Mouse (Mus musculus) thymus, postnatal 25 days (tissue): ENCODE results near the gene Epdr1.
"Not testable (repeated sequence)": the region's sequence is repeated elsewhere in the genome, so short reads cannot be mapped to it uniquely, and the experiment has no call there.

Experiments
- DNase-seq: peaks from one replicate; pipeline ENCODE4 v3.0.0; 2022

Epdr1 gene

DNA sequence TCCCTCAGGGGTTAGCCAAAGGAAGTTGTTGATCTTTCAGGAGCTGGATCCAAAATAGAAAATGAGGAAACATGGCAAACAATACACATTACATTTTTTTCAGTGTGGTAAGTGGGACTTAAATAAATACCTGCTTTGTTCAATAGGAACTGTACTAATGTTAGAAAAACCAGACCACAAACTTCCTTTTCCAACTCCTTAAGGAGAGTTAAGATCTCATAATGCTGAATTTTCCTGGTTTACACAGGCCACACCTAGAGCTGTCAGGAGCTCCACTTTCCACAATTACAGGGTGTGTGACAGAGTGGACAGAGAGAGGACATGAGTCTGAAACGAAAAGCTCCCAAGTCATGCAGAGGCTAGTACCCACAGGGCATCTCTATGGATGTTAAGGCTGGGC lies 16.0 kb downstream of the Epdr1 start:
- no peak for DNase-seq

GRCm38 (mm10) chr13:19602531-19602930 lies 17.2 kb downstream of the Epdr1 start:
- DNase-seq: no peak

DNA sequence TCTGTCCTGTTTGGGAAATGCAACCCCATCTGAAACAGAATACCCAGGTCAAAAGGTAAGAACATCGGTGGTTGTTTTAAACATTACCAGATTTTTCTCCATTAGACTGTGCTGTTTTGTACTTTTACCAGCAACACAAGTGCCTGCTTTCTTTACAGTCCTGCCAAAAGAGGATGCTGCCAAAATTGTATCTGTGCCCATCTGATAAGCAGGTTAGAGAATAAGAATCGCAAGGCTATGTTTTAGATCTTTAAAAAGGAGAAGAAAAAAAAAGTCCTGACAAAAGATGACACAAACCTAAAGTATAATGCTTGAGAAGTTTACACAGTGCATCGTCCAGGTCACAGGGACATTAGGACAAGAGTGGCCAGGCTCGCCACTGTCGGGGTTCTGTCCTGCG lies 20.5 kb downstream of the Epdr1 start:
- no peak for DNase-seq

DNA sequence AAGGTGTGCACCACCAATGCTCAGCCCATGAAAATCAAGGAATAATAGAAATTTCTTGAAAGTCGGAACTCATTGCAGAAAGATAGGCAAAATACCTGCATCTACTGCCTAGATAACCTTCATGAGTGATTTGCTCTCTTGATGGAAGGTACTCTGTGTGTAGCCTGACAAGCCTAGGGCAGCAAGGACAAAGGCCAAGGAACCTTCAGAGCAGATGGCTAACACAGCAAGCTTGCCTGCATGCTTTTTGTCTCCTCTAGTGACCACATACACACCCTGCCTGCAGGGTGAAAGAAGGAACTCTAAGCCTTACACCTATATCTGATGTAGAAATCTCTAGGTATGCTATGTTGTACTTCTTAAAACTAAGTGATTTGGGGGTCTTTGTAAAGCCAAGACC lies 24.6 kb downstream of the Epdr1 start:
- DNase-seq: no peak

DNA sequence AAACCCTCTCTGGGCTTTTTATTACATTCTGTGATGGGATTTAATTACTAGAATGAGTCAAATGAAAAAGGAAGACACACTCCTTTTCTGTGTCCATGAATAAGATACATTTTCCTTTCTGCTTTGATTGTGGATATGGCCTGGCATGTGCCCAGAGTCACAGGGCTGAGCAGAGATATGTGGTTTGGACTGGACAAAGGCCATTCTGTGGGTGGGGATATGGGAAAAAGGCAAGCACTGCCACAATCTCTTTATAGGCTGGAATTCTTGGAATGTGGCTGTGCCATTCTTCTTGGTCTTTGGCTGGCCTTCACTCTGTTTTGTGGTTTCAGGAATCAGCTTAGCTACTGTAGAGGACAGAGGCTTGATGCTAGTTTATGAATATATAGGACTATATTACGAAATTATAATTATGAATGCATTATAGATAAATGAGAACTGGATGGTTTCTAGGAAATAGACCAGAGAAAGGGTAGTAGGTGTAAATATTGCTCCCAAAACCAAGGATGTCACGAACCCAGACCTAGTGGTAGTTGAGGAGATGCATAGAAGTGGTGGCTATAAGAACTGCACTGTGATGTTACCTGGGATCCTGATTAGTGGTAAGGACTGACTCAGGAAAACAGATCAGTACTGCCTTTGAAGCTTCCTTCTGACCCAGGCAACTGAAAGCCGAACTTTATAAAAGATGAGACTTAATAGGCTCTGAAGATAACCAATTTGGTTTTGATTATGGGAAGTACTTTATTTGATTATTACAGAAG lies 28.5 kb downstream of the Epdr1 start:
- no peak for DNase-seq

DNA sequence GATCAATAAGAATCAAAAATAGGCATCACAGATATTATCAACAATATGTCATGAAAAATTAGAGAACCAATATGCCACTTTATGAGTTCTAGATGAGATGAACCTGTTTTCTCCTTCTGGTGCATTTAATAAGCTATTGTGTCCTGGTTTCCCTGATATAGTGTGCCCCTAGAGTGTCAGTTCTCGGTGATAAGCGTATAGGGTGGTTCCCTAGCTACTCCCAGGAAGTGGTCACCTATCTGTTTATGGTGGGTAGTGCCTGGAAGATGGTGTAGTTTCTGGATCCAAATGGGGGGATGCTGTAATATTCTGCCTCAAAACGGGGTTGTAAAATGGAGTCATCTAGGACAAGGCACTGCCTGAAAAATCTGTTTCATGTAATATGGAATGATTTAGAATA lies 43.8 kb downstream of the Epdr1 start:
- no peak for DNase-seq

GRCm38 (mm10) chr13:19574723-19575122 lies 45.0 kb downstream of the Epdr1 start:
- not testable (repeated sequence) for DNase-seq

- DNase-seq: not testable (repeated sequence)
These were observed 49.6 kb downstream of the Epdr1 start for GRCm38 (mm10) chr13:19570166-19570565.

DNA sequence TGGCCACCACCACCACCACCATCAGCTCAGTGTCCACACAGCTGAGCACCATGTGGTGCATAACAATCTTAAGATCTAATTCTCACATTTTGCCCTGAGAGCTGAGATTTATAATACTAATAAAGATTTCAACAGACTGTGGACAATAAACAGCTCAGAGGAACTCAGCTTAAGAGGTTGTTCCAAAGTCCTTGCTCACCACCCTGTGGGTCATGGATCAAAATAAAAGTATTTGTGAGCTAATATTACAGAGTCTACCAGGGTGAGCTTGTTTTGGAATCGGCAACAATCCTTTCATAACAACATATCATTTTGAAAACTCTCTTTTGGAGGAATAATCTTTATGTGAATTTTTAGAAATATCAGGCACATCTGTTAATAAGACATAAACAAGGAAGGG lies 57.2 kb downstream of the Epdr1 start:
- no peak for DNase-seq

GRCm38 (mm10) chr13:19555391-19555790 lies 64.3 kb downstream of the Epdr1 start:
- DNase-seq: no peak
